Mouse (Mus musculus) stomach, postnatal 0 days (tissue): ENCODE results near the gene Lipi.

Experiments
- CTCF ChIP-seq: IDR thresholded peaks from 2 replicates; pipeline ENCODE4 v1.5.1; 2016; ENCODE audit warnings: antibody characterized with exemption, low read depth, mild to moderate bottlenecking, moderate library complexity
- EP300 ChIP-seq: optimal IDR thresholded peaks from 2 replicates; pipeline ENCODE3; 2016; ENCODE audit warnings: antibody characterized with exemption

GRCm38 (mm10) chr16:75612561-75612960 lies 26.7 kb upstream of the Lipi start:
- TF ChIP-seq EP300: no peak
- no peak for TF ChIP-seq CTCF
